Mouse (Mus musculus) mouse trophoblast stem cell (cell line): ENCODE data around the gene Scamp1.

ENCODE experiments used
- in situ Hi-C, 2 experiments: fragments of 300-500 bp; cut with MseI, MboI; formaldehyde crosslinking; loops; 2 replicates in 1 of 2; 3 replicates in 1 of 2; pipeline ENCODE4 v1.15.1; 2025

Gene Scamp1

GRCm38 (mm10) chr13:94224717-94225705, 60.6 kb downstream of the Scamp1 start:
- in situ Hi-C loops: no loop called here

GRCm38 (mm10) chr13:94223609-94224008, 62.0 kb downstream of the Scamp1 start:
- in situ Hi-C loops: no loop called here

- in situ Hi-C loops: no loop called here
These were observed 72.9 kb downstream of the Scamp1 start for GRCm38 (mm10) chr13:94212716-94213115.

GRCm38 (mm10) chr13:94212179-94212578, 73.5 kb downstream of the Scamp1 start:
- in situ Hi-C loops: no loop called here

- in situ Hi-C loops: no loop called here
These were observed 74.2 kb downstream of the Scamp1 start for GRCm38 (mm10) chr13:94211236-94212119.

GRCm38 (mm10) chr13:94208892-94209291, 76.8 kb downstream of the Scamp1 start:
- in situ Hi-C loops: no loop called here

- in situ Hi-C loops: no loop called here
These were observed 77.7 kb downstream of the Scamp1 start for GRCm38 (mm10) chr13:94207973-94208372.

GRCm38 (mm10) chr13:94205234-94205633, 80.4 kb downstream of the Scamp1 start:
- in situ Hi-C loops: no loop called here

GRCm38 (mm10) chr13:94199829-94200228, 85.8 kb downstream of the Scamp1 start:
- in situ Hi-C loops: no loop called here

- in situ Hi-C loops: no loop called here
These were observed 87.0 kb downstream of the Scamp1 start for GRCm38 (mm10) chr13:94198616-94199015.

- in situ Hi-C loops: no loop called here
These were observed 92.4 kb downstream of the Scamp1 start for GRCm38 (mm10) chr13:94193227-94193626.

GRCm38 (mm10) chr13:94190386-94190785, 95.3 kb downstream of the Scamp1 start:
- in situ Hi-C loops: no loop called here

- in situ Hi-C loops: no loop called here
These were observed 97.2 kb downstream of the Scamp1 start for GRCm38 (mm10) chr13:94188200-94189086.

GRCm38 (mm10) chr13:94185631-94186030, 100.0 kb downstream of the Scamp1 start:
- in situ Hi-C loops: no loop called here

- in situ Hi-C loops: no loop called here
These were observed 100.8 kb downstream of the Scamp1 start for GRCm38 (mm10) chr13:94184726-94185456.

- in situ Hi-C loops: no loop called here
These were observed 102.2 kb downstream of the Scamp1 start for GRCm38 (mm10) chr13:94183372-94184021.

GRCm38 (mm10) chr13:94182026-94182425, 103.6 kb downstream of the Scamp1 start:
- in situ Hi-C loops: no loop called here

GRCm38 (mm10) chr13:94180477-94181420, 104.9 kb downstream of the Scamp1 start:
- in situ Hi-C loops: no loop called here
